Mouse (Mus musculus) kidney, postnatal 0 days (tissue): ENCODE results near the gene Casp7. TPM values are rescaled to one million over a fixed set of nuclear protein-coding genes. Genes with fewer than 3 reads are reported as not detected.

Experiments used
- ATAC-seq: fragments of 200-750 bp; cut with Nextera tagmentation; replicated peaks from 2 replicates; pipeline ENCODE4 v1.8.0; 2017; ENCODE audit warnings: low read depth, moderate number of reproducible peaks, moderate TSS enrichment, moderate library complexity; ENCODE audit not compliant: low FRiP score
- DNase-seq: peaks from one replicate; pipeline ENCODE4 v3.0.0-alpha.2; 2016; ENCODE audit warnings: low spot score
- H3K27ac ChIP-seq: fragments of 300-500 bp; sonication (generic); 2 replicates; pipeline ENCODE4 v1.5.1; 2014; ENCODE audit warnings: mild to moderate bottlenecking
- H3K27me3 ChIP-seq: fragments of 300-500 bp; sonication (generic); 2 replicates; pipeline ENCODE4 v1.6.1; 2014; ENCODE audit warnings: low read length, mixed read lengths; ENCODE audit not compliant: insufficient read depth
- H3K36me3 ChIP-seq: fragments of 300-500 bp; sonication (generic); 2 replicates; pipeline ENCODE4 v1.6.1; 2014; ENCODE audit warnings: low read length, mixed read lengths; ENCODE audit not compliant: insufficient read depth
- H3K4me1 ChIP-seq: fragments of 300-500 bp; sonication (generic); replicated peaks from 2 replicates; pipeline ENCODE4 v1.6.1; 2014; ENCODE audit warnings: antibody characterized with exemption, low read length, mixed read lengths; ENCODE audit not compliant: insufficient read depth
- H3K4me2 ChIP-seq: fragments of 300-500 bp; sonication (generic); 2 replicates; pipeline ENCODE4 v1.6.1; 2014; ENCODE audit warnings: mild to moderate bottlenecking, low read length, moderate library complexity, mixed read lengths
- H3K4me3 ChIP-seq: fragments of 300-500 bp; sonication (generic); replicated peaks from 2 replicates; pipeline ENCODE4 v1.5.1; 2014; ENCODE audit warnings: low read depth, low read length
- H3K9ac ChIP-seq: fragments of 300-500 bp; sonication (generic); 2 replicates; pipeline ENCODE4 v1.6.1; 2014; ENCODE audit warnings: low read depth, low read length
- H3K9me3 ChIP-seq: fragments of 300-500 bp; sonication (generic); replicated peaks from 2 replicates; pipeline ENCODE4 v1.6.1; 2016; ENCODE audit warnings: low read length, inconsistent platforms, mixed read lengths
- CTCF ChIP-seq: IDR thresholded peaks from 2 replicates; pipeline ENCODE4 v1.5.1; 2016; ENCODE audit warnings: antibody characterized with exemption, low read depth, mild to moderate bottlenecking, moderate library complexity
- WGBS: fragments of 180-500 bp; shearing (Covaris S2); extraction: QIAGEN DNeasy Blood & Tissue Kit; methylation state at CpG from one replicate; pipeline ENCODE4 v1.1.7; 2014; 5-methylcytosine and 5-hydroxymethylcytosine counted together
- polyA plus RNA-seq: library from polyadenylated mRNA; unstranded; fragments of >200 nt; fragmentation: Nextera tagmentation; extraction: Ambion mirVana; gene quantifications from 2 replicates; pipeline ENCODE4 v1.2.1, GENCODE M21; 2015

Casp7 gene
- polyA plus RNA-seq, 1 experiment from 2014 or later = 24.2 TPM

- DNase-seq (no peak), ATAC-seq (no peak)
- no peak overlapping the region for H3K9ac ChIP-seq
- no peaks in the 10 kb centered on the region for H3K9me3 ChIP-seq
- no peaks in the 10 kb centered on the region for H3K36me3 ChIP-seq
- WGBS = 80% methylated on average over 14 of the region's 14 CpGs
- no peak overlapping the region for H3K4me3 ChIP-seq
- H3K27ac ChIP-seq = no peak overlapping the region
- TF ChIP-seq CTCF = no peak
- H3K4me1 ChIP-seq = no peaks in the 10 kb centered on the region
- no peak overlapping the region for H3K4me2 ChIP-seq
- H3K27me3 ChIP-seq = no peaks in the 10 kb centered on the region
Observed at GRCm38 (mm10) chr19:56470286-56471020, 73.5 kb downstream of the Casp7 start.

GRCm38 (mm10) chr19:56471934-56472333, 75.0 kb downstream of the Casp7 start:
- Histone ChIP-seq H3K4me2 (no peak overlapping the region), H3K9me3 (no peaks in the 10 kb centered on the region), H3K4me3 (no peak overlapping the region), H3K27me3 (no peaks in the 10 kb centered on the region), H3K27ac (no peak overlapping the region), H3K4me1 (no peaks in the 10 kb centered on the region), H3K9ac (no peak overlapping the region), H3K36me3 (no peaks in the 10 kb centered on the region)
- no peak for DNase-seq
- ATAC-seq = no peak
- TF ChIP-seq CTCF = no peak
- WGBS = 85% methylated on average over 10 of the region's 10 CpGs

DNA sequence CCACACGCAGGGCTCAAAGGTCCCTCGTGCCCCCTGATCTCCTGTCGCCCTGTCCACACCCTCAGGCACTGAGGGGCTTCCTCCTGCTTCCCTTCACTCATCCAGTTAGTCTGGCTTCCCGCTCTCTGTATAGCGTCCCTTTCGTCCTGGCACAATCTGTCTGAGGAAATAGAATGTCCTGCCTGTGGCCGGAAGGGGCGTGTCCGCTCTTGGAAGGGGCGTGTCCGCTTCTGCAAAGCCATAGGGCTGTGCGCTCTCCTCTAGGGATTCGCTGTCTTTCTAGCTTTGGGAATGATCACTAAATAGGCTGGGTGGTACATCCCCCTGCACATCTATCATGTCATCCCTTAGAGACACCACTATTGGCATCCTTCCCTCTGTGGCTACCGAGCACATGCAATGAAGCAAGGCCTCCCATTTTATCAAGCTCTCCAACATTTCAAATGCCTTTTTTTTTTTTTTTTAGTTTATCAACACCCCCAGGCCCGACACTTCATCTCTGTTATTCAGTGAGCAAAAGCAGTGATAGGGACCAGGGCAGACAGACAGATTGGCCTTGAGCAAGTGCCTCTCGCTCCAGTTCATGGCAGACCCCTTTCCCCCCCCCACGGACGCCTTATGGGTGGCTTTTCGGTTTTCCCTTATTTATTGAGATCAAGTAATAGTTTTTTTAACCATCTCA, 78.1 kb downstream of the Casp7 start:
- no peak for ATAC-seq
- peak; percentile 58 for DNase-seq
- Histone ChIP-seq H3K27ac (no peak overlapping the region), H3K9me3 (no peaks in the 10 kb centered on the region), H3K27me3 (no peaks in the 10 kb centered on the region), H3K4me2 (0 out of 2 replicates have a peak overlapping the region, but pooled peaks have one; percentile 23), H3K36me3 (no peaks in the 10 kb centered on the region), H3K4me3 (no peak overlapping the region), H3K4me1 (no peaks in the 10 kb centered on the region), H3K9ac (no peak overlapping the region)
- WGBS = 53% methylated on average over 19 of the region's 19 CpGs
- TF ChIP-seq CTCF = no peak

GRCm38 (mm10) chr19:56476546-56476945, 79.6 kb downstream of the Casp7 start:
- no peaks in the 10 kb centered on the region for H3K4me1 ChIP-seq
- no peaks in the 10 kb centered on the region for H3K36me3 ChIP-seq
- no peak for TF ChIP-seq CTCF
- H3K9ac ChIP-seq = no peak overlapping the region
- DNase-seq = no peak
- ATAC-seq = no peak
- 36% methylated on average over 2 of the region's 2 CpGs for WGBS
- no peaks in the 10 kb centered on the region for H3K27me3 ChIP-seq
- no peak overlapping the region for H3K4me2 ChIP-seq
- H3K9me3 ChIP-seq = no peaks in the 10 kb centered on the region
- H3K4me3 ChIP-seq = no peak overlapping the region
- no peak overlapping the region for H3K27ac ChIP-seq

GRCm38 (mm10) chr19:56477253-56477652, 80.3 kb downstream of the Casp7 start:
- H3K27ac ChIP-seq = no peak overlapping the region
- no peak for TF ChIP-seq CTCF
- no peak overlapping the region for H3K4me3 ChIP-seq
- no peaks in the 10 kb centered on the region for H3K27me3 ChIP-seq
- DNase-seq = no peak
- no peak overlapping the region for H3K9ac ChIP-seq
- 85% methylated on average over 5 of the region's 5 CpGs for WGBS
- no peaks in the 10 kb centered on the region for H3K9me3 ChIP-seq
- H3K4me2 ChIP-seq = no peak overlapping the region
- ATAC-seq = no peak
- H3K36me3 ChIP-seq = no peaks in the 10 kb centered on the region
- H3K4me1 ChIP-seq = no peaks in the 10 kb centered on the region

DNA sequence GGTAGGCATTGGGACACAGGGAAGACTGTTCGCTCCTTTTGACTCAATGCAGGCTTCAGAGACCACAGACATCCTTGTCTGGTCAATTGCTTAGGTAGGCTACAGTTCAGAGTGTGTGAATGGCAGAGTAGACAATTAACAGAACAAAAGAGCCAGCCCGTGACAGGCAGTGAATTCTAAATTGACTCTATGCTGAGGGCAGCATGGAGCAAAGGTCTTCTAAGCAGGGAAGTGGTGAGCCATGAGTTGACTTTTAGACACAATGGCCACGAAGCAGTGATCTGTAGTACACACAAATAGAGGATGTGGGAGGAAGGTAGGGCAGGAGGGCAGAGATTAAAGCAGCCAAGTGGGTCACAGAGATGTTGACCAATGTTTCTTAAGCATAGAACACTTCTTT, 80.9 kb downstream of the Casp7 start:
- Histone ChIP-seq H3K27ac (no peak overlapping the region), H3K9ac (no peak overlapping the region), H3K9me3 (no peaks in the 10 kb centered on the region), H3K4me3 (no peak overlapping the region), H3K4me1 (no peaks in the 10 kb centered on the region), H3K4me2 (no peak overlapping the region), H3K36me3 (no peaks in the 10 kb centered on the region), H3K27me3 (no peaks in the 10 kb centered on the region)
- DNase-seq (peak; percentile 13), ATAC-seq (no peak; the same call in 1 of the 2 replicates)
- no peak for TF ChIP-seq CTCF
- 55% methylated on average over 3 of the region's 3 CpGs for WGBS
